Mouse (Mus musculus): ENCODE results near the gene Zkscan6.

Zkscan6 gene

DNA sequence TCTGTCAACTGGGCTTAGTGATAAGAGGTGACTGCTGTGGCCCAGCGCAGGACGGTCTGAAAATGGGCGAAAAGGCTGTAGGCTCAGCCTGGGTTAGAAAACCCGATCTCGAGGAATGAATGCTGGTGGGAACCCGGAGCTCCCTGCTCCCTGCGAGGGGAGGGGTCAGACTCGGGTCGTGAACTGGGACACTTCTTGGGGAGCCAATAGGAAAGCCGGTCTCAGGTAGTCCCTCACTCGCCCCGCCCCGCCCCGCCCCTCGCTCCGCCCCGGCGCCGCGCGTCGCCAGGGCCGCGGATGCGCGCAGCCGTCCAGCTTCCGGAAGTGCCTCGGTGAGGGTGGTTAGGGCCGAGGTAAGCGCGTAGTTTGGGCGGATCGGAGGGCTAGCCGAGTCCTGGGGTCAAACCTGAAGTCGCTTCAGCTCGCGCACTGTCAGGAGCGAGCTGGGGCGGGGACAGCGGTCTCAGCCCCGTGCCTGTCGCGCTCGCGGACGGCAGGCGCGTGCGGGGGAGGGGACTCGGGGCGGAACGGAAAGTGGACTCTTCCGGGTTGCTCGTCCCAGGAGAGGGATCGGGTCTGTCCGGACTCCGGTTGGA lies at the start of gene Zkscan6:
TSS of gene Zkscan6 (plus strand) at position 267 of the 596 bp plus-strand sequence.
- peak; percentile 96 for DNase-seq (ENCODE audit: low read depth, low spot score)

- DNase-seq (ENCODE audit: low read depth, low spot score): no peak
Measured at GRCm38 (mm10) chr11:65759350-65759749, 47.6 kb upstream of the Zkscan6 start.

DNA sequence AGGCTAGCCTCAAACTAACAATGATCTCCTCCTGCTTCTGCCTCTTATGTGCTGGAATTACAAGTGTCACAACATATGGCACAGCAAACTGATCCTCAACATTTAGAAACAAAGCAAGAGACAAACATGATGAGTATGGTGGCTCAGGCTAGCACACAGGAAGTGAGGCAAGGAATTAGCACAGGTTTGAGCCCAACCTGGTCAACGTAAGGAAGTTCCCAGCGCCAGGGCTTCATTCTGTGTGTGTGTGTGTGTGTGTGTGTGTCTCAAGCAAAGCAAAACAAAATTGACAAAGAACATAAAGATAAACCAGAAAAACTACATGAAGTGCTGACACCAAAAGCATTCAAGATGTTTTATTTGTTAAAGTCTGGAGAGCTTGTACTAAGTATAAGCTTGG lies 46.1 kb upstream of the Zkscan6 start:
- DNase-seq (ENCODE audit: low read depth, low spot score): no peak

DNA sequence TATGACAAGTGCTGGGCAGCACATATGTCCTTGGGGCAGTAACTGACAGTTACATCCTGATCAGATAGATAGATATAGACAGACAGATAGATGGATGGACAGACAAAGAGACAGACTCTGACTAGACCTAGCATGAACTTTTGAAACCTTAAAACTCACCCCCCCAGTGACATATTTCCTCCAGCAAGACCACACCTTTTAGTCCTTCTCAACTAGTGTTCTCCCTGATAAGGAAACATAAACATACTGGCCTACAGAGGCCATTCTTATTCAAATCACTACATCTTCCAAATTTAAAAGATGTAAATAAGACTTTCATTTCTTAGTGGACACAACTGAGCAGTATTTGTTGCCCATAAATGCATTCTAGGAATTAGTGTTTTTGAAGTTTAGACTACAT lies 38.5 kb upstream of the Zkscan6 start:
- DNase-seq (ENCODE audit: low read depth, low spot score): no peak

GRCm38 (mm10) chr11:65769990-65770389 lies 37.0 kb upstream of the Zkscan6 start:
- DNase-seq (ENCODE audit: low read depth, low spot score): no peak

DNA sequence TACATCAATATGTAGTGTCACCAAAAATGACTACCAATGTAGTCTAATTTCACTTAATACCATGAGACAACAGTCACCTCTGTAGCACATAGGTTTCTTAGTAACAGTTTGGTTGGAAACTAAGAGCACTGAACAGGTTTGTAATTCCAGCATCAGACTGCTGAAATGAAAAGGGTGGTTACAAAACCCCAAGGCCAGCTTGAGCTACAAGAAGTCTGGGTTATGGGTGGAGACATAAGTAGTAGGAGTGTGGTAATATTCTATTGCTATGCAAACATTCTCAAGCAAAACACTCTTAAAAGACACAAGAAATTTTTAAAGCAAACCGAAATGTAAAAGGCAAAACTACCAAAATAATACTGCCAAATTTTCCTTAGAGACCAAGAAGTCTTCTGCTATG lies 35.4 kb upstream of the Zkscan6 start:
- DNase-seq (ENCODE audit: low read depth, low spot score): no peak

- DNase-seq (ENCODE audit: low read depth, low spot score): no peak
Measured at GRCm38 (mm10) chr11:65773535-65773934, 33.4 kb upstream of the Zkscan6 start.

DNA sequence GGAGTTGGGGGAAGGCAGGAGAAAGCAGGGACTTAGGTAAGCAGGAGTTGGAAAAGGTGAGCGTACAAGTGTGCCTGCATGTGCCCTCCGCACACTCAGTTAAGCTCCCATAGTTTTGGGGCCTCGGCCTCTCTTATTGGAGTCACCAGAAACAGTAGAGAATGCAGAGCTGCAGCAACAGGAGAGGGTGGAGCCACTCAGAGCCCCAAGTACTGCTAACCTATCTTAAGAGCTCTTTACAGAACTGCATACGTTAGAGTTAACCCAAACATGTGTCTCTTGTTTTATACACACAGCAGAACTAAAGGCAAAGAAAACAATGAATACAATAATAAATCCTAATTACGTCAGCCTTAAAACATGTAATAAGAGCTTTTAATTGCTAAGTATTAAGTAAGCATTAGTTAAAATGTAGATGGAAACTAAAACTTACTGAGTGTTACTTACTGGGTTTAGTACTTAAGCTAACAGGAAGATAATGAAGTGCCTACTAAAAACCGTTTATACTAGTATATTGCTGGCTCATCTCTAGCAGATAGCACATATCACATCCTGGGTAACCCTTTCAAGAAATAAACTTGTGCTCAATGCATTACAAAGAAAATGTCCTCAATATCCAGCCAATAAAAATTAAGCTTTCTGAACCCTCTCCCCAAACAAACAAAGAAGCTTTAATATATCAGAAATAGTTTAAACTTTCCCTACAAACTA lies 32.9 kb upstream of the Zkscan6 start:
- no peak for DNase-seq (ENCODE audit: low read depth, low spot score)

- no peak for DNase-seq (ENCODE audit: low read depth, low spot score)
Measured at GRCm38 (mm10) chr11:65776906-65777611, 29.9 kb upstream of the Zkscan6 start.

DNA sequence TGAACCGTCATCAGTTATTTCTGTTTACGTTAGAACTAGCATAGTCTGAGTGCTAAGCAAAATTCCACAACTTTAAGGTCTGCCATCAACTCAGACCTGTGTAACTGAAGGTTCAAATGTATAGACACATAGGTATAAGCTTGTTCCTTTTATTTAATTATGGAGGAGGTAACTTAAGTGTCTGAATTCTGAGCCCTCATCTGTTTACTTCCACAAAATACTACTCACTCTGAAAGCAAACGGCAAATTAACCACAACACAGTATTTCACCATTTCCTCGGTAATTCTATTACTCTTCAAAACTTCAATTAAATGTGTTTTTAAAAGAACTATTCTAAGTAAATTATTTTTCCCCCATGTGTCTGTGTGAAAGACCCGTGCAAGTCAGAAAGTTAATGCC lies 29.2 kb upstream of the Zkscan6 start:
- no peak for DNase-seq (ENCODE audit: low read depth, low spot score)

DNA sequence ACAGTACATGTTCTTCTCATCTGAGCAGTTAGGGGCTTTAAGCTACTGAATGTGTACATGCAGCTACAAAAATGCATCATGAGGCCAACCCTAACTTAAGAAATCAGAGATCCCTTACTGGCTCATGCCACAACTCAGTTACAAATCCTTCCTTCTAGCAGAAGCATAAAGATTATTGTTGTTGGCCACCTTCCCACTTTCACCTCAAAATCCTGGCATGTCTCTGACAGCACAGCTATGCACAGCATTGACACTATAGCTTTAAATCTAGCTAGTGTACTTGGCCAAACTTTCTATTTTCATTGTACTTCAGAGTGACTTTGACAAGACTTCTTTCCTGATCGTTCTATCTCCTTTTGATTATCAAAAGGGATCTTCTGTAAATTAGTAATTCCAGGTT lies 27.9 kb upstream of the Zkscan6 start:
- DNase-seq (ENCODE audit: low read depth, low spot score): no peak

DNA sequence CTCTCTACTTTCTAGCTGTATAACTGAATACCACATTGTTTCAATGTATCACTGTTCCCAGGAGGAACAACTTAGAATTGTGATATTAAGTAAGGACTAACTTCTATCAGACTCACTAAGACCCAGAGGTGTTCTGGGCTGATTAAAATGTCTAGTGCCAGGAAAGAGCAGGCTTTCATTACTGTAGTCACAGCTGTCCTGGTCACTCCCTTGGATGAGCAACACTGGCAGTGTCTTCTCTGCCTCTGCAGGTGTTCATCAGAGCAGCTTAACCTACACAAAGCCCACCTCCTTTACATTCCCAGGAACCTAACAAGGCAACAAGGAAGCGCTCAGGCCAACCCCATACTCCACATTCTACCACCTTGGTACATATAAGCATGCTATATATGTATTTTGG lies 27.4 kb upstream of the Zkscan6 start:
- DNase-seq (ENCODE audit: low read depth, low spot score): no peak

GRCm38 (mm10) chr11:65781596-65781995 lies 25.4 kb upstream of the Zkscan6 start:
- DNase-seq (ENCODE audit: low read depth, low spot score): no peak

- no peak for DNase-seq (ENCODE audit: low read depth, low spot score)
Measured at GRCm38 (mm10) chr11:65786160-65786559, 20.8 kb upstream of the Zkscan6 start.

DNA sequence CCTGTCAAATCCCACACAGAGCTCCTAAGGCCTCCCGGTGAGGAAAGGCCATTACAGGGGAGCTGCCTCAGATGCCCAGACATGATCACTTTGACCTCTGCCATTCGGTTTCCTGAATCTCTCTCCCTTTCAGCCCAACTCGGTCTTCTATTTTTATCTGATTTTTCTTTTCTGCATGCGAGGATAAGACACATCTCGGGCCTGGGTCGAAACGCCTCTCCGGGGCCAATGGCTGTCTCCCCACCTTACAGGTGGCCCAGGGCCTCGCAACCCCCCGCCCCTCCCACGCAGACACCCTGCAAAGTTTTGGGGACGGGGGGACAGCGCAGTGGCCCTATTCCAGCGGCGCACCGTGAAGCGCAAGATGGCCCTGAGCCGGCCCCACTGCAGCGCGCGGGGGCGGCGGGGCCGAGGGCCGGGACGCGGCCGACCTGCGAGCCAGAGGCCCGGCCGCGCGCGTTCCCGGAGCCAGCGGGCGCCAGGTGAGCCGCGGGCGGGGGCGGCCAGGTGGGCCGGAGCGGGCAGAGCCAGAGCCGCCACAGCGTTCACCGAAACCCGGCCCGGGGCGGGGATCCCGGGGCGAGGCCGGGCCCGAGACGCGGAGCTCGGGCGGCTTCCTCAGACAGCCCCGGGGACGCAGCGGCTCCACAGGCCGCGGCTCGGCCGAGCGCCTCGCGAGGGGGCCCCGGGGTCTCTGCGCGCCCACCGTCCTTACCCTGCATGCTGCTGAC lies 19.4 kb upstream of the Zkscan6 start:
- peak; percentile 44 for DNase-seq (ENCODE audit: low read depth, low spot score)

DNA sequence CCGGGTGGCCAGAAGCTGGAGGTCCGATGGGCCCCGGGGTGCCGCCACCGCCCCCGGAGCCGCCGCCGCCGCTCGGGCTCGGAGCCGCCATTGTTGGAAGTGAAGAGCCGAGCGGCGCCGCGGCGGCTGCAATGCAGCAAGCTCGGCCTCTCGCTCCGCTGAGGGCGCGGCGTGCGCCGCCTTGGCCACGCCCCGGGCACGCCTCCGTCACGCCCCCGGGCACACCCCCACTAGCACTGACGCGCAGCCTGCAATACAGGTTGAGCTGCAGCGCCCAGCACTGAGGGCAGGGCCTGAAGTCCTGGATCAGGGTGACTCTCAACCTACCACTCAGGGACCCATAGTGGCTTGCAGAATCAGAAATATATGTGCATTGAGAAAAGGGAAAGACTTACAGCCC lies 18.8 kb upstream of the Zkscan6 start, which contains the start of gene Map2k4:
TSS of gene Map2k4 (minus strand) at position 144 of the 400 bp plus-strand sequence.
- peak; percentile 96 for DNase-seq (ENCODE audit: low read depth, low spot score)

GRCm38 (mm10) chr11:65794428-65795219 lies 12.4 kb upstream of the Zkscan6 start:
- DNase-seq (ENCODE audit: low read depth, low spot score): no peak

DNA sequence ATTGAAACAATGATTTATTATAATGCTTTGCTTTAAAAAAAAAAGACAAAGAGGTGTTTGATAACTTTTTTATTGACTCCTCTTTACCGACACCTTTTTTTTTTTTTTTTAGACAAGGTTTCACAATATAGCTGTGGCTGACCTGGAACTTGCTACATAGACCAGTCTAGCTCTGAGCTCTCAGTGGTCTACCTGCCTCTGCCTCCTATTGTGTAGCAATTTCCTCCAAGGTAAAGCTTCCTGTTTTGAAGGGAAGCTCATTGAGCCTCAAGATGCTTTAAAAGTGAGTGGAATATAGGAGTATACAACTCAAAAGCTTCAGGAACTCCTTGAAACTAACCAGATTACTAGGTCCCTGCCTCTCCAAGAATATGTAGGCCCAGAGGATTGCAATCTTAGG lies 11.1 kb upstream of the Zkscan6 start:
- no peak for DNase-seq (ENCODE audit: low read depth, low spot score)

GRCm38 (mm10) chr11:65801899-65802298 lies 5.1 kb upstream of the Zkscan6 start:
- no peak for DNase-seq (ENCODE audit: low read depth, low spot score)

- DNase-seq (ENCODE audit: low read depth, low spot score): no peak
Measured at GRCm38 (mm10) chr11:65806321-65806904, 562 bp upstream of the Zkscan6 start.

- DNase-seq (ENCODE audit: low read depth, low spot score): no peak
Measured at GRCm38 (mm10) chr11:65807601-65808000, 626 bp downstream of the Zkscan6 start.

Measured in ZHBTc4 (cell line).